Mouse (Mus musculus) right cerebral cortex, postnatal 14 days (tissue): ENCODE results near the gene Dhrs9.

Experiments used
- DNase-seq: peaks from one replicate; pipeline ENCODE4 v3.0.0; 2022

Dhrs9 gene

GRCm38 (mm10) chr2:69424829-69425228, 44.6 kb downstream of the Dhrs9 start:
- DNase-seq, result no peak

GRCm38 (mm10) chr2:69426081-69426480, 45.8 kb downstream of the Dhrs9 start:
- DNase-seq, result no peak

GRCm38 (mm10) chr2:69427141-69427540, 46.9 kb downstream of the Dhrs9 start:
- no peak for DNase-seq

GRCm38 (mm10) chr2:69428116-69428515, 47.9 kb downstream of the Dhrs9 start:
- peak; percentile 77 for DNase-seq

- DNase-seq, result no peak
Observed at GRCm38 (mm10) chr2:69441656-69442055, 61.4 kb downstream of the Dhrs9 start.

- no peak for DNase-seq
Observed at GRCm38 (mm10) chr2:69445896-69446472, 65.7 kb downstream of the Dhrs9 start.

GRCm38 (mm10) chr2:69448581-69448980, 68.3 kb downstream of the Dhrs9 start:
- no peak for DNase-seq

GRCm38 (mm10) chr2:69451128-69451527, 70.9 kb downstream of the Dhrs9 start:
- no peak for DNase-seq
